Comparison of ENCODE assay signal across 10 mouse cellular contexts in the genomic region with DNA sequence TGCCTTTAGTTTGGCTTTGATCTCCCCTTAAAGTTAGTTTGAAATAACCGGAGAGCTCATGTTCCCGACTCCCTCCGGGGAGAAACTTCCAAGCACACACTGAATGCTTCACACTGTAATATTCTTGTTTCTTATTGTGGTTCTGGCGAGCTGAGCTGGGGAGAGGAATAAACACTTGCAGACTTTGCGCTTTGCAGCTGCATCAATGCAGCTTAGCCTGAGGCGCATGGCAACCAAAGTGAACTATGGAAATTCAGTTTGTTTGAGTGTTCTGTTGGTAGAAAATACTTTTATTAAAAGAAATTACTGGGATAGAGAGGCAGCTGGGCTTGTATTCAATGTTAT.
A peak's percentile ranks its signal among the peaks of the same experiment; 100 is the strongest.
DNase-seq lines count a peak whose midpoint lies in the region; ATAC-seq and TF ChIP-seq lines count a peak whose summit lies in the region.
"Had no signal": no experiment of that assay in that cellular context is flagged by ENCODE, and none has a peak within 500 bp of the region (broad histone marks: within the 10 kb centered on the region; RNA-seq: fewer than 3 reads in every experiment).

No protein-coding gene starts in this region.

- H3K4me2 ChIP-seq in lung, embryonic 14.5 days, result peak overlapping the region; percentile 38
- H3K4me2 ChIP-seq in forebrain, embryonic 12.5 days, result peak overlapping the region; percentile 59
- no peak overlapping the region for H3K4me2 ChIP-seq in intestine, embryonic 16.5 days (ENCODE audit: low read depth, low read length)
- H3K4me2 ChIP-seq in stomach, embryonic 14.5 days (replicated peaks; ENCODE audit: low read depth, low read length), result peak overlapping the region; percentile 32

- no peak for TF ChIP-seq CTCF in lung, embryonic 14.5 days (IDR thresholded peaks at IDR 0.05; ENCODE audit: low read depth)
- no peak for TF ChIP-seq CTCF in cerebellum, adult 2 months (IDR thresholded peaks at IDR 0.05; ENCODE audit: borderline replicate concordance, insufficient read depth, low read depth, low read length)

- no peak overlapping the region for H3K9ac ChIP-seq in lung, embryonic 14.5 days
- peak overlapping the region; percentile 42 for H3K9ac ChIP-seq in forebrain, embryonic 12.5 days
- no peak overlapping the region for H3K9ac ChIP-seq in intestine, embryonic 16.5 days (ENCODE audit: low read depth, low read length)
- H3K9ac ChIP-seq in stomach, embryonic 14.5 days (replicated peaks; ENCODE audit: low read depth, low read length), result no peak overlapping the region; the same call in 1 of the 2 replicates
- H3K9ac ChIP-seq: liver, embryonic 14.5 days had no signal

- WGBS in lung, embryonic 14.5 days, result 27% methylated on average over 6 of the region's 6 CpGs
- WGBS in forebrain, embryonic 12.5 days, result 8% methylated on average over 6 of the region's 6 CpGs
- WGBS in intestine, embryonic 16.5 days, result 30% methylated on average over 6 of the region's 6 CpGs
- WGBS in stomach, embryonic 14.5 days, result 23% methylated on average over 6 of the region's 6 CpGs
- WGBS in cerebellum, adult 2 months, result 20% methylated on average over 6 of the region's 6 CpGs

- H3K4me3 ChIP-seq in lung, embryonic 14.5 days (ENCODE audit: low read depth, low read length), result no peak overlapping the region
- peak overlapping the region; percentile 33 for H3K4me3 ChIP-seq in forebrain, embryonic 12.5 days (replicated peaks)
- H3K4me3 ChIP-seq in intestine, embryonic 16.5 days (ENCODE audit: low read length), result no peak overlapping the region
- H3K4me3 ChIP-seq in stomach, embryonic 14.5 days (ENCODE audit: low read depth, low read length), result peak overlapping the region; percentile 18; the same call in 1 of the 2 replicates
- H3K4me3 ChIP-seq in cerebellum, adult 2 months (replicated peaks; ENCODE audit: insufficient read depth, low read depth, low read length), result no peak overlapping the region

- no peaks in the 10 kb centered on the region for H3K27me3 ChIP-seq in lung, embryonic 14.5 days (ENCODE audit: insufficient read depth, low read length)
- no peaks in the 10 kb centered on the region for H3K27me3 ChIP-seq in forebrain, embryonic 12.5 days
- H3K27me3 ChIP-seq in intestine, embryonic 16.5 days (replicated peaks; ENCODE audit: control insufficient read depth, insufficient read depth, low read length), result no peaks in the 10 kb centered on the region
- no peaks in the 10 kb centered on the region for H3K27me3 ChIP-seq in stomach, embryonic 14.5 days (ENCODE audit: control insufficient read depth, insufficient read depth, low read length)
- no peaks in the 10 kb centered on the region for H3K27me3 ChIP-seq in cerebellum, adult 2 months (ENCODE audit: control insufficient read depth, insufficient read depth, low read length)

- peaks cover 12% of the 10 kb centered on the region; the same call in 1 of the 2 replicates for H3K4me1 ChIP-seq in lung, embryonic 14.5 days (ENCODE audit: insufficient read depth)
- H3K4me1 ChIP-seq in forebrain, embryonic 12.5 days, result peaks cover 33% of the 10 kb centered on the region
- H3K4me1 ChIP-seq in intestine, embryonic 16.5 days (ENCODE audit: control insufficient read depth, insufficient read depth, low read length), result 0 out of 2 replicates have a peak, but pooled peaks cover 10% of the 10 kb centered on the region
- peaks cover 11% of the 10 kb centered on the region; the same call in 1 of the 2 replicates for H3K4me1 ChIP-seq in stomach, embryonic 14.5 days (ENCODE audit: control insufficient read depth, insufficient read depth, low read length)
- H3K4me1 ChIP-seq in cerebellum, adult 2 months (ENCODE audit: control insufficient read depth, insufficient read depth, low read length), result no peaks in the 10 kb centered on the region

- H3K36me3 ChIP-seq in lung, embryonic 14.5 days (ENCODE audit: insufficient read depth), result no peaks in the 10 kb centered on the region
- H3K36me3 ChIP-seq in forebrain, embryonic 12.5 days (replicated peaks), result no peaks in the 10 kb centered on the region
- no peaks in the 10 kb centered on the region for H3K36me3 ChIP-seq in intestine, embryonic 16.5 days (ENCODE audit: control insufficient read depth, insufficient read depth, low read length)
- no peaks in the 10 kb centered on the region for H3K36me3 ChIP-seq in stomach, embryonic 14.5 days (ENCODE audit: control insufficient read depth, insufficient read depth, low read length)

- no peak for TF ChIP-seq POLR2A in cerebellum, adult 2 months (IDR thresholded peaks at IDR 0.05; ENCODE audit: borderline replicate concordance, insufficient read depth, low read length)

- no peaks in the 10 kb centered on the region for H3K9me3 ChIP-seq in lung, embryonic 14.5 days (ENCODE audit: low read depth, low read length)
- H3K9me3 ChIP-seq in forebrain, embryonic 12.5 days, result no peaks in the 10 kb centered on the region
- no peaks in the 10 kb centered on the region for H3K9me3 ChIP-seq in intestine, embryonic 16.5 days (ENCODE audit: control insufficient read depth, low read length)
- peaks cover 5% of the 10 kb centered on the region; the same call in 1 of the 2 replicates for H3K9me3 ChIP-seq in stomach, embryonic 14.5 days (ENCODE audit: control insufficient read depth, low read depth, low read length)

- ATAC-seq in lung, embryonic 14.5 days (ENCODE audit: insufficient read depth), result no peak
- peak; percentile 42; the same call in 1 of the 2 replicates for ATAC-seq in forebrain, embryonic 12.5 days (ENCODE audit: low FRiP score)
- ATAC-seq in intestine, embryonic 16.5 days, result peak; percentile 25; the same call in 1 of the 2 replicates
- ATAC-seq in stomach, embryonic 14.5 days (ENCODE audit: insufficient number of reproducible peaks, insufficient read depth, low FRiP score, low read depth), result no peak

- H3K27ac ChIP-seq in lung, embryonic 14.5 days (ENCODE audit: low read depth), result peak overlapping the region; percentile 12; the same call in 1 of the 2 replicates
- H3K27ac ChIP-seq in forebrain, embryonic 12.5 days, result peak overlapping the region; percentile 83
- H3K27ac ChIP-seq in intestine, embryonic 16.5 days (ENCODE audit: low read length), result no peak overlapping the region
- H3K27ac ChIP-seq in stomach, embryonic 14.5 days (ENCODE audit: low read length), result peak overlapping the region; percentile 62
- no peak overlapping the region for H3K27ac ChIP-seq in cerebellum, adult 2 months (ENCODE audit: insufficient read depth, low read length)
- H3K27ac ChIP-seq: liver, embryonic 14.5 days had no signal

- peak; percentile 45 for DNase-seq in lung, embryonic 14.5 days
- no peak for DNase-seq in lung, postnatal 4 days
- DNase-seq in adrenal gland, adult 2 months, result no peak
- DNase-seq in cerebellum, adult 2 months, result no peak
- DNase-seq in cerebellum, postnatal 36 days, result no peak
- DNase-seq: cerebellum, adult 9-10 months had no signal

Comparison
In these comparisons a context has a peak if more than half of its experiments do, and no peak if none do; other contexts are left out.
1. ATAC-seq: peak in forebrain, embryonic 12.5 days (single experiment) and intestine, embryonic 16.5 days (single experiment); none in lung, embryonic 14.5 days (single experiment) and stomach, embryonic 14.5 days (single experiment).
2. H3K27ac ChIP-seq: peak in lung, embryonic 14.5 days (single experiment), forebrain, embryonic 12.5 days (single experiment) and stomach, embryonic 14.5 days (single experiment); none in intestine, embryonic 16.5 days (single experiment) and cerebellum, adult 2 months (single experiment).
3. H3K4me3 ChIP-seq: peak in forebrain, embryonic 12.5 days (single experiment) and stomach, embryonic 14.5 days (single experiment); none in lung, embryonic 14.5 days (single experiment), intestine, embryonic 16.5 days (single experiment) and cerebellum, adult 2 months (single experiment).